Mouse (Mus musculus) neural tube, embryonic 15.5 days (tissue): ENCODE measurements around the gene Ushbp1. TPM values are rescaled to one million over a fixed set of nuclear protein-coding genes. Genes with fewer than 3 reads are reported as not detected.

Experiments used
- ATAC-seq: fragments of 200-750 bp; cut with Nextera tagmentation; 2 replicates; pipeline ENCODE4 v1.8.0; 2017; ENCODE audit warnings: mild to moderate bottlenecking, moderate TSS enrichment, moderate library complexity; ENCODE audit not compliant: low FRiP score
- H3K27ac ChIP-seq: fragments of 300-500 bp; sonication (generic); replicated peaks from 2 replicates; pipeline ENCODE4 v1.5.1; 2015; ENCODE audit warnings: mild to moderate bottlenecking, inconsistent platforms
- H3K27me3 ChIP-seq: fragments of 300-500 bp; sonication (generic); replicated peaks from 2 replicates; pipeline ENCODE4 v1.6.1; 2015; ENCODE audit warnings: inconsistent platforms
- H3K36me3 ChIP-seq: fragments of 300-500 bp; sonication (generic); 2 replicates; pipeline ENCODE4 v1.6.1; 2015; ENCODE audit warnings: inconsistent platforms
- H3K4me1 ChIP-seq: fragments of 300-500 bp; sonication (generic); 2 replicates; pipeline ENCODE4 v1.6.1; 2015; ENCODE audit warnings: inconsistent platforms
- H3K4me2 ChIP-seq: fragments of 300-500 bp; sonication (generic); 2 replicates; pipeline ENCODE4 v1.6.1; 2015; ENCODE audit warnings: inconsistent platforms, mild to moderate bottlenecking, moderate library complexity
- H3K4me3 ChIP-seq: fragments of 300-500 bp; sonication (generic); replicated peaks from 2 replicates; pipeline ENCODE4 v1.5.1; 2015; ENCODE audit warnings: mild to moderate bottlenecking, inconsistent platforms
- H3K9ac ChIP-seq: fragments of 300-500 bp; sonication (generic); replicated peaks from 2 replicates; pipeline ENCODE4 v1.6.1; 2015; ENCODE audit warnings: mild to moderate bottlenecking, inconsistent platforms
- H3K9me3 ChIP-seq: fragments of 300-500 bp; sonication (generic); replicated peaks from 2 replicates; pipeline ENCODE4 v1.6.1; 2016; ENCODE audit warnings: inconsistent platforms
- WGBS: fragments of 180-500 bp; shearing (Covaris S2); methylation state at CpG from one replicate; pipeline ENCODE4 v1.1.7; 2015; ENCODE audit warnings: mixed read lengths; 5-methylcytosine and 5-hydroxymethylcytosine counted together
- polyA plus RNA-seq: library from polyadenylated mRNA; unstranded; fragments of >200 nt; fragmentation: Nextera tagmentation; extraction: Ambion mirVana; gene quantifications from 2 replicates; pipeline ENCODE4 v1.2.1, GENCODE M21; 2015

Gene Ushbp1
- polyA plus RNA-seq, 1 experiment from 2014 or later, result 7.0 TPM

DNA sequence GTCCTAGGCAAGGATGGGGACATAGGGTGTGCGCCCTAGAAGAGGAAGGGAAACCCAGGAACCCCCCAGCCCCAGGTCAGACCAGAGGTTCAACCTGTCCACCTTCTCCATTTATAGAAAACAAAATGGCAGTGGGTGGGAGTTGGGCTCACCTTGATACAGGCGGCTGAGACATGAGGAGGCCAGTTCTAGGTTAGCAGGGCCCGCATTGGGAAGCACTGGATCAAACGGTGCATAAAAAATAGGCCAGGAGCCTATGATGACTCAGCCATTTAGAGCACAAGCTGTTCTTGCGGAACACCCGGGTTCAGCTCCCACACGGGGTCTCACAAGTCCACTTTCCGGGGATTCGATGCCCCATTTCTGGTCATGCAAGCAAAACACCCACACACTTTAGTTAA is 9.3 kb upstream of the Ushbp1 start:
- no peaks in the 10 kb centered on the region for H3K27me3 ChIP-seq
- H3K4me3 ChIP-seq, result no peak overlapping the region
- no peaks in the 10 kb centered on the region for H3K9me3 ChIP-seq
- ATAC-seq, result no peak
- peaks cover 15% of the 10 kb centered on the region for H3K4me1 ChIP-seq
- no peak overlapping the region for H3K9ac ChIP-seq
- WGBS, result 86% methylated on average over 9 of the region's 9 CpGs
- no peak overlapping the region for H3K27ac ChIP-seq
- H3K36me3 ChIP-seq, result peaks cover 6% of the 10 kb centered on the region; the same call in 1 of the 2 replicates
- H3K4me2 ChIP-seq, result peak overlapping the region; percentile 90; the same call in 1 of the 2 replicates

DNA sequence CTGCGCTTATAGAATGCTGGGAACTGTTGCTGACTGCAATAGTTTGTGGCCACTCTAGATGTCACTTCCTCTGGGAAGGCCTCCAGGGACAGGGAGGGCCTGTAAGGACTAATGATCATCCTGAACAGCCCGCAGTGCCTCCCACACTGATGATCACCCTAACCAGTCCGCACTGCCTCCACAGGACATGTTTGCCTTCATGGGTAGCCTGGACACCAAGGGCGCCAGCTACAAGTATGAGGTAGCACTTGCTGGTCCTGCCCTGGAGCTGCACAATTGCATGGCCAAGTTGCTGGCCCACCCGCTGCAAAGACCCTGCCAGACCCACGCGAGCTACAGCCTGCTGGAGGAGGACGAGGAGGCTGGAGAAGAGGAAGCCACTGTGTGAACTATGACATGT is 8.4 kb upstream of the Ushbp1 start:
- peaks cover 6% of the 10 kb centered on the region; the same call in 1 of the 2 replicates for H3K36me3 ChIP-seq
- H3K27me3 ChIP-seq, result no peaks in the 10 kb centered on the region
- no peak overlapping the region for H3K27ac ChIP-seq
- 91% methylated on average over 8 of the region's 8 CpGs for WGBS
- H3K4me1 ChIP-seq, result peaks cover 15% of the 10 kb centered on the region
- H3K4me3 ChIP-seq, result no peak overlapping the region
- H3K4me2 ChIP-seq, result no peak overlapping the region
- no peaks in the 10 kb centered on the region for H3K9me3 ChIP-seq
- no peak for ATAC-seq
- no peak overlapping the region for H3K9ac ChIP-seq

DNA sequence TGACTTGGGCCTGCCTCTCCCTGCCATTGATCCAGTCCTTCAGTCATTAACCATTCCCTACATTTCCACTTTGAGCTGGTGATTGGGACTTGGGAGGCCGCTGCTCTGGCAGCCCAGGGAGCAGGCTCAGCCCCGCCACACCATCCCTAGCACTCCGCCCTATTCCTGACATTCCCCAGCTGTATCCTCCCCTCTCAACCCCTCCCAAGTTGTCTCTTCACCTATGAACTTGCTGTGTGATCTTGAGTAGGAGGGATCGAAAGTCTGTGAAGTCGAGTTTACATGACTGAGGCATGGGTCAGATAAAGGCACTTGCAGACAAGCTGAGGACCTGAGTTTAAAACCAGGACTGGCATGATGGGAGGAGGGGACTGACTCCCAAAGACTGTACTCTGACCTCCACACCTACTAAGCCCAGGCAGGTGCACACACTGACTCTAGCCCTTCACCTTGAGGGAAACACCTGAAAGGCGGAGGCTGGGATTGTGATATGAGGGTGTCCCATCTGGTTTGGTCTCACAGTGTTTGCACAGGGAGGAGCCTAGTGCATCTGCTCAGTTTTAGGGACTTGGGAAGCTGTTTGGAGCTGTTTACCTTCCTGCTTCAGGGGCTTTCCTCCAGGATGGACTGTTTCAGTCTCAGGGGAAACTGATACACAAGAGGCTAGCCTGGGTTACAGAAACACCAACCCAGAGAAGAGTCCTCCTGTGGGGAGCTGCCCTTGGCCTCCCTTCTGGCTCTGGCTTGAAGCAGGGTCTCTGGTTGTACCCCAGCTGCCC is 7.7 kb upstream of the Ushbp1 start:
- Histone ChIP-seq H3K36me3 (peaks cover 12% of the 10 kb centered on the region), H3K9me3 (no peaks in the 10 kb centered on the region), H3K27ac (no peak overlapping the region), H3K4me1 (peaks cover 15% of the 10 kb centered on the region), H3K27me3 (no peaks in the 10 kb centered on the region), H3K4me2 (no peak overlapping the region), H3K4me3 (no peak overlapping the region), H3K9ac (no peak overlapping the region)
- 84% methylated on average over 6 of the region's 6 CpGs for WGBS
- no peak for ATAC-seq

DNA sequence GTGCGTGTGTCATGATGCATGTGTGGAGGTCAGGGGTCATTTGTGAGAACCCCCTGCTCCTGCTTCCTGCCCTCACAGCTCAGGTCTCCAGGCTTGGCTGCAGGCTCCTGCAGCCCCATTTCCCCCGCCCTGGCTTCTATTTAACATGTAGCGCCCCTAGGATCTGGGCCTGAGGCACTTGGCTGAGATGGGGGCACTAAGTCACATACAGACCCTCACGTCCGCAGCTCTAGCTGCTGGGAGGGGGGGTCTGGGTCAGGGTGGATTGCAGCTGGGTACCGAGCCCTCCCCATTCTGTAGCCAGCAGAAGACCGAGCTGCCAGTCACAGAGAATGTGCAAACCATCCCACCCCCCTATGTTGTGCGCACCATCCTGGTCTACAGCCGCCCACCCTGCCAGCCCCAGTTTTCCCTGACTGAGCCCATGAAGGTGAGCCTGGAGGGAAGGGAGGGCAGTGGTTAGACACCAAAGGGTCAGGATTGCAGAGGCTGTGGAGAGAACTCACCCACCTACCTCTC is 6.9 kb upstream of the Ushbp1 start:
- Histone ChIP-seq H3K9ac (no peak overlapping the region), H3K4me2 (no peak overlapping the region), H3K4me3 (no peak overlapping the region), H3K27ac (no peak overlapping the region), H3K36me3 (peaks cover 14% of the 10 kb centered on the region), H3K4me1 (peaks cover 19% of the 10 kb centered on the region), H3K27me3 (no peaks in the 10 kb centered on the region), H3K9me3 (no peaks in the 10 kb centered on the region)
- 89% methylated on average over 9 of the region's 9 CpGs for WGBS
- no peak for ATAC-seq

DNA sequence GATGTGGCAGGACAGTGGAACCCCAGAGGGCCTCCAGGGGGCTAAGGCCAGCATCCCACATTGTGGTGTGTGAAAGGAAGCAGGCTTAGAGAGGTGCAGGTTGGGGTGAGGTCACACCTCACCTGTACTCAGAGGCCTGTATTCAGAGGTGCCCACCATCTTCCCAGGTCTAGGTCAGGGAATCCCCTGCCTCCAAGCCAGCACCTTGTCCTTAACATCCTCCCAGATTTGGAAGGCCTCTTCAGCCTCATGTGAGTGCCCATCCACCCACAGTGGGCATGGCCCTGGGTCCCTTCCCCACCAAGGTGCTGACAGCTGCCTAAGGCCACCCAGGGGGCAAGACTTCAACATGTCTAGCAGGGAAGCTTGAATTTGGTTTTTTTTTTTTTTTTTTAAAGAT is 5.9 kb upstream of the Ushbp1 start:
- no peak overlapping the region for H3K4me3 ChIP-seq
- no peak for ATAC-seq
- peaks cover 21% of the 10 kb centered on the region for H3K4me1 ChIP-seq

DNA sequence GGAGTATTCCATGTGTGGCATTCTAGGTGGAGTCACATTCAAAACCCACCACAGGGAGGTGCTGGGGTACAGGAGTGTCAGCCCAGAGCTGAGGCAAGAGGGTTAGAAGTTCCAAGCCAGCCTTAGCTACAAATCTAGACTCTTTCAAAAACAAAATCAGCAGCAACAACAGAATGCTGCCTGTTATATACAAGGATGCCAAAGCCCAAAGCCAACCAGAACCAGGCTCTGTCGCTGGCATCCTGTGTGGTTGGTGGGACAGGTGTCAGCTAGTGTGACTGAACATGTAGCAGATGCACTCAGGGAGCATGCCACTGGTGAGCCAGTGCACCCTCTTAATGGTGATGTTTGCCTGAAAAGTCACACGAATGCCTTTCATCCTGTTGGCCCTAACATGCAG is 5.2 kb upstream of the Ushbp1 start:
- no peaks in the 10 kb centered on the region for H3K27me3 ChIP-seq
- H3K9ac ChIP-seq, result no peak overlapping the region
- H3K4me3 ChIP-seq, result no peak overlapping the region
- H3K4me1 ChIP-seq, result peaks cover 19% of the 10 kb centered on the region
- no peak overlapping the region for H3K4me2 ChIP-seq
- H3K36me3 ChIP-seq, result peaks cover 14% of the 10 kb centered on the region
- 100% methylated on average over 2 of the region's 2 CpGs for WGBS
- H3K9me3 ChIP-seq, result no peaks in the 10 kb centered on the region
- no peak overlapping the region for H3K27ac ChIP-seq
- no peak for ATAC-seq

More for the DNA sequence above, 5.9 kb upstream of the Ushbp1 start:
- H3K27me3 ChIP-seq, result no peaks in the 10 kb centered on the region
- H3K36me3 ChIP-seq, result peaks cover 14% of the 10 kb centered on the region
- no peak overlapping the region for H3K9ac ChIP-seq
- H3K4me2 ChIP-seq, result no peak overlapping the region
- no peaks in the 10 kb centered on the region for H3K9me3 ChIP-seq
- no peak overlapping the region for H3K27ac ChIP-seq

DNA sequence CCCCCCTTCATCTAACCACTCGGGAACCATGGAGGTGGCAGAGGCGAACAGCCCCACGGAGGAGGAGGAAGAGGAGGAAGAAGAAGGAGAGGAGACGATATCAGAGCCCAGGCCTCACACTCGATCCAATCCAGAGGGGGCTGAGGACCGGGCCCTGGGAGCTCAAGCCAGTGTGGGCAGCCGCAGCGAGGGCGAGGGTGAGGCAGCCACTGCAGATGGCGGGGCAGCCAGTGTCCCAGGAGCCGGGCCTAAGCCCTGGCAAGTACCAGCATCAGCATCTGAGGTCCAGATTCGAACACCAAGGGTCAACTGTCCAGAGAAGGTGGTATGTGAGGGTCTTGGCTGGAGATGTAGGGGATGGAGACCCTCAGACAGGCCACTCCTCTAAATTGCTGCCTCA is 2.1 kb upstream of the Ushbp1 start:
- Histone ChIP-seq H3K27me3 (no peaks in the 10 kb centered on the region), H3K36me3 (peaks cover 8% of the 10 kb centered on the region), H3K4me3 (peak overlapping the region; percentile 75), H3K4me1 (peaks cover 14% of the 10 kb centered on the region), H3K9ac (no peak overlapping the region), H3K9me3 (no peaks in the 10 kb centered on the region), H3K4me2 (peak overlapping the region; percentile 92), H3K27ac (no peak overlapping the region)
- no peak for ATAC-seq
- whole genome bisulfite sequencing, result 87% methylated on average over 12 of the region's 12 CpGs

DNA sequence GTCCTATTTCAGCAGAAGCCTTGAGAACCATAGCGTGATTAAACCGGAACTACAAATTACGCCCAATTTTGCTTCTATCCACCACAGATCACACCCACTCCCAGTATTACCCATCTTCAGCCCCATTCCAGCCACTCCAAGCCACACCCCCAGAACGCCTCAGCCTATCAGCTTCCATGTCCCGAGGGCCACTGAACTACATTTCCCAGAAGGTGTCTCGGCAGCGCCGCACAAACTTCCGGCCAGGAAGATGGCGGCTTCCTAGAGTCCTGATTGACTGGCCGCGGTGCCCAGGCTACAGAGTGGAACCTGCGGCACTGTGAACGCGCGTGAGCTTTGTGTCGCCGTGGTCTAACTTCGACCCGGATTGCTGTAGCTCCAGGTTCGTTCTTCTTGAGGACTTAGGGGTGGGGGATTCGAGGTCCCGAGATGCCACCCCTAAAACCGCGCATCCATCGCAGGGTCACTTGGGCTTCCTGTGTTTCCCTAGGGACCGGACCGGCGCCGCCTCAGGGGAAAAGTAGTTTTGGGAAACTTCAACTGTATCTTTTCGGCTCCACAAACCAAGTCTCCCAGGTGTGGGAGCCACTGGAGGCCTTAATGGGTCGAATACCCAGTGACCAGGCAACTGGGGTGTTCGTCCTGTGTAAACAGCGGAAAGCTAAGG is 1.2 kb upstream of the Ushbp1 start, which contains the start of gene Babam1:
Gene Babam1 (plus strand): TSS at position 223 of the 667 bp plus-strand sequence.
- Histone ChIP-seq H3K27me3 (no peaks in the 10 kb centered on the region), H3K4me3 (peak within 1 kb of the TSS; percentile 75), H3K36me3 (peaks cover 8% of the 10 kb centered on the region), H3K27ac (peak within 1 kb of the TSS; percentile 81), H3K4me1 (peaks cover 14% of the 10 kb centered on the region), H3K9me3 (no peaks in the 10 kb centered on the region), H3K9ac (peak within 1 kb of the TSS; percentile 52), H3K4me2 (peak within 1 kb of the TSS; percentile 92)
- WGBS, result under 1% methylated on average over 34 of the region's 34 CpGs
- ATAC-seq, result peak; percentile 98

DNA sequence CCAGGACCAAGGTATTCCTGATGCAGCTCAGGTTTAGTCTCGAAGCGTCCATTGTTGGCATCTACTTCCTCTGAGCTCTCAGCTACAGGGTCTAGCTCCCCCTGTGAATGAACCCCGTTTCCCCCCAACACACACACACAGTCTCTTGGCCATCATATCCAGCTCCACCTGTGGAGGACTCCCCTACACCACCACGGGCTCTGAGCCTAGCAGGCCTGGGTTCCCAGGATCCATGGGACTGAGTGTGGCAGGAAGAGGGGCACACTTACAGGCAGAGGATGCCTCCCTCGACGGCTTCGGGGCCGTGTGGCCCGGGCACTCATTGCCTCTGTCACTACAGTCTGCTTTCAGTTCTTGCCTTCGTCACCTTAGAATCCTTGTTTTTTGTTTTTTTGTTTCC is 531 bp downstream of the Ushbp1 start:
- Histone ChIP-seq H3K4me3 (no peak overlapping the region), H3K4me2 (0 out of 2 replicates have a peak overlapping the region, but pooled peaks have one; percentile 23), H3K4me1 (peaks cover 14% of the 10 kb centered on the region), H3K27ac (no peak overlapping the region), H3K27me3 (no peaks in the 10 kb centered on the region), H3K9ac (no peak overlapping the region), H3K9me3 (no peaks in the 10 kb centered on the region), H3K36me3 (peaks cover 8% of the 10 kb centered on the region)
- WGBS, result 90% methylated on average over 10 of the region's 10 CpGs
- ATAC-seq, result no peak

DNA sequence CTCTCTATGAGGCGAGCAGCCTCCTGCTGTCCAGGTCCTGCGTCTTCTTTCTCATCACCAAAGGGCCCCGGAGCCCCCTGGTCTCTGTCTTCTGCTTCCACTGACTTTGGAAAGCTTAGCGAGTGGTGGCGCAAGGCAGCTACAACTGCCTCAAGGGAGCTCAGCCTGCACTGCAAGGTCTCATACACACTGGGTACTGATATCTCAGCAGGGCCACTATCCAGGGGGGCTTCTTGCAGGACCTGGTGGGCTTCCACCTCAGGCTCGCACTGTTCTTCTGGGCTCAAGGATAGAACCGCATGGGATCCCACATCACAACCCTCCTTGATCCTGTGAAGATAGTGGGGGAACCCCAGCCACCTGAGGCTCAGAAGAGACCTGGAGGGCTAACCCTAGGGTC is 1.1 kb downstream of the Ushbp1 start:
- Histone ChIP-seq H3K4me1 (peaks cover 14% of the 10 kb centered on the region), H3K27ac (no peak overlapping the region), H3K27me3 (no peaks in the 10 kb centered on the region), H3K9me3 (no peaks in the 10 kb centered on the region), H3K4me2 (peak overlapping the region; percentile 23; the same call in 1 of the 2 replicates), H3K4me3 (no peak overlapping the region), H3K36me3 (peaks cover 8% of the 10 kb centered on the region), H3K9ac (no peak overlapping the region)
- ATAC-seq, result no peak
- 88% methylated on average over 7 of the region's 7 CpGs for WGBS

DNA sequence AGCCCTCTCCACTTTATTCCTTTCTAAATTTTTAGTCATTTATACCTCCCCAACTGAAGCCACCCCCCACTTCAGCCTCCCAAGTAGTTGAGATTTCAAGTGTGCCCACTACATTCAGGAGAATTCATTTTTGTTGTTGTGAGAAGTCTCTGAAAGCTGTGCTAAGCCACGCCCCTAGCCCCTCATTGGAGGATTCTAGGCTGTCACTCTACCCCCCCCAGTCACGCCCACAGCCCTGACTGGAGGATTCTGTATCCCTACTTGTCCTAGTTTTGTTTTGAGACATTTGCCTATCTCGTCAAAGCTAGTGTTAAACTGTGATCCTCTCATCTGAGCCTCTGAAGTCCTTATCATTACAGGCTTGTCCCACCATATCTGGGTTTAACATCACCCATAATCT is 2.7 kb downstream of the Ushbp1 start:
- Histone ChIP-seq H3K36me3 (no peaks in the 10 kb centered on the region), H3K27ac (no peak overlapping the region), H3K9ac (no peak overlapping the region), H3K4me1 (peaks cover 14% of the 10 kb centered on the region), H3K4me3 (no peak overlapping the region), H3K27me3 (no peaks in the 10 kb centered on the region), H3K4me2 (no peak overlapping the region; the same call in 1 of the 2 replicates), H3K9me3 (no peaks in the 10 kb centered on the region)
- WGBS, result 17% methylated on average over 3 of the region's 3 CpGs
- no peak for ATAC-seq

DNA sequence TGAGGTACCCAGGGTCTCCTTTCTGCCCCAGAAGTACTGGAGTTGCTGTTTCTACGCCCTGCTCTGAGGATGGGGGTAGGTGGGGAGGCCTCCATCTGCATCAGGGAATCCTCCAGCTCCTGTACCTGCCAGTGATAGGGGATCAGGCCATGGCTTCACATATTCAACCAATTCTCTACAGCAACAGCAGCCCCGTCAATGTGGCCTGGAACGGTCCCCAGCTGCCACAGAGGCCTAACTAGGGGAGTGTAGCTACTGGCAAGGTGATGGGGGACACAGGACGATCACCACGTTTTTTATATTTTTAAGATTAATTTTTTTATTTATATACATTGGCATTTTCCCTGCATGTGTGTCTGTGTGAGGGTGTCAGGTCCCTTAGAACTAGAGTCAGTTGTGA is 3.2 kb downstream of the Ushbp1 start:
- Histone ChIP-seq H3K9ac (no peak overlapping the region), H3K4me1 (peaks cover 9% of the 10 kb centered on the region), H3K36me3 (no peaks in the 10 kb centered on the region), H3K9me3 (no peaks in the 10 kb centered on the region), H3K27ac (no peak overlapping the region), H3K27me3 (no peaks in the 10 kb centered on the region), H3K4me3 (no peak overlapping the region), H3K4me2 (no peak overlapping the region)
- 81% methylated on average over 5 of the region's 5 CpGs for WGBS
- ATAC-seq, result no peak
